Mouse (Mus musculus) olfactory bulb, adult 2 months (tissue): Measurements from ENCODE around the gene Emc10.

Experiments
- CTCF ChIP-seq: fragments of 200-500 bp; IDR thresholded peaks from 2 replicates; pipeline ENCODE4 v1.5.1; 2012; ENCODE audit warnings: low read depth, mild to moderate bottlenecking, low read length, moderate library complexity; ENCODE audit not compliant: insufficient read depth
- POLR2A ChIP-seq: fragments of 200-500 bp; IDR thresholded peaks from 2 replicates; pipeline ENCODE4 v1.6.1; 2012; ENCODE audit warnings: mild to moderate bottlenecking, low read depth, low read length, moderate library complexity; ENCODE audit not compliant: insufficient read depth

- no peak for TF ChIP-seq CTCF
- no peak for TF ChIP-seq POLR2A
These were observed 42.7 kb upstream of the Emc10 start for GRCm38 (mm10) chr7:44538756-44539624.
